Mouse (Mus musculus) lung, postnatal 14 days (tissue): Measurements from ENCODE around the gene Dus2.
A peak's percentile ranks its signal among the peaks of the same experiment; 100 is the strongest.
"Not testable (repeated sequence)": the region's sequence is repeated elsewhere in the genome, so short reads cannot be mapped to it uniquely, and the experiment has no call there.

ENCODE experiments used
- DNase-seq: peaks from one replicate; pipeline ENCODE4 v3.0.0; 2021

Gene Dus2

DNA sequence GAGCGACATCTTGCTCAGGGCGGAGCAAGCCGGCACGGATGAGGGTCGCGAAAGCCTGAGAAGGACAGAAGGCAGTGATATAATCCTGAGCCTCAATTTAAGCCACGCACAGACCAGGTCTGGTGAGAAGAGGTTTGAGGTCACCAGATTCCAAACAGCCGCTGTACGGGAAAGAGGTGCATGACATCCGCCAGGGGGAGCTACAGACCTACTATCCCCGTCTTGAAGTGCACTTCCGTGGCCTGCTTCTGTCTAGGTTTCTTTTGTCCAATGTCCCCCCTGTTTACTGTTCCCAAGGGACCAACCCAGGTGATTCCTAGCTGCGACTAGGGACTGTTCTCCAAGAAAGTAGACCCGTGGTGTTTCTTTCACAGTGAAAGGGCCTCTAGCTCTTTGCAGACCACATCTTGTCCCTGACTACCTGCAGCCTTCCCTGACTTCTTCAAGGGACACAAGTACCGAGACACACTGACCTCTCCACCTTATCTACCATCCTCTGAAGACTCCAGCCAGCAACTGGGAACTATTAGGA is at the start of gene Dus2:
Gene Dus2, plus strand, starts transcription at position 482 of the 532 bp plus-strand sequence.
- peak; percentile 93 for DNase-seq

DNA sequence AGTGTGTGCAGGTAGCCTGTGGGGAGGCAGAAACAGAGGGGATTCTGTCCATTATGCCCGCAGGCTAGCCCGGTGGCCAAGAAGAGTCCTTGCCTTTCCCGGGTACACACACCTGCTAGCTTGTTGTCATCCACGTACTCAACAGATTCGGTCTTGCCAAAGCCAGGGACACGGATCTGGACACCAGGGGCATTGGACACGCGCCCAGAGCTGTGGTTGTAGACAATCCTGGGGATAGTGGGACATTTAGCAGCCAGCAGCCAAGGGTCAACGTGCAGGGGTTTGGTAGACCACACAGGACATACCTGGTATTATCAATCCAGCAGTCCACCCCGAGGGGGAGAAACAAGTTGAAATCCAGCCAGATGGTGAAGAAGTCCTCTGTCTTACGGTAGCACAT is 49.1 kb upstream of the Dus2 start:
- DNase-seq: no peak

DNA sequence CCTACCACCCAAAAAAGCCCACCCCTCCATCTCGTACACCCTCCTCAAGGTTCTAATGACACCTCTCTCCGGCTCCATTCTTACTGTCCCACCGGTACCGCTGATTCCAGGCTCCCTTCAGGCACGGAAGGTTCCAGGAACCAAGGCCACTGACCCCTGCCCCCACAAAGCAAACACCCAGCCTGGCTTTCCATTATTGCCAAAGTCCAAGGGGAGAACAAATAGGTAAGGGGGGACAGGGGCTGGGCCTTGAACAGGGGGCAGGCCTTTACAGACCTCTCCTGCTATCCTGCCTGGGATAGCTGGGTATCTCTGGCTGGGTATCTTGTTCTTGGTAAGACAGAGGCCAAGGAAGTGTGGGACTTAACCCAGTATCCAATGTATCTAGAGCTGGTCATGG is 48.6 kb upstream of the Dus2 start:
- no peak for DNase-seq

DNA sequence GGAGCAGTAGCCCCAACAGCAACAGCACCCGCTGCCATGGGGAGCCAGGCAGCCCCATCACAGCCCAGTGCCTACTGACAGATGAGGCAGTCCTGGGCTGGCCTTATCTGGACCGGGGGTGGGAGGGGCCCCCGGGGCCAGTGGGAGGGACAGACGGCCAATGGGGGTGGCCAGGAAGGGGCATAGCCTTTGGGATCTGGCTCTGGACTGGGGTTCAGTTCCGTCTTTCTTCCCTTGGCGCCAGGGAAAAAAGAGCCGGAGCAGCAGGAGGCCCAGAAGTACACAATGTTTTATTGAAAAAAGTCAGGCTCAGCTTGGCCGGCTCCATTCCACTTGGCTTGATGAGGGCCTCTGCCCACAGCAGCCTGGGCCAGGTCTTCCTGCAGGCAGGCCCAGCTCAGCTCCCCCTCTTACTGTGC is 47.8 kb upstream of the Dus2 start, which contains the start of gene Lcat:
Gene Lcat, minus strand, starts transcription at position 62 of the 419 bp plus-strand sequence.
- no peak for DNase-seq

DNA sequence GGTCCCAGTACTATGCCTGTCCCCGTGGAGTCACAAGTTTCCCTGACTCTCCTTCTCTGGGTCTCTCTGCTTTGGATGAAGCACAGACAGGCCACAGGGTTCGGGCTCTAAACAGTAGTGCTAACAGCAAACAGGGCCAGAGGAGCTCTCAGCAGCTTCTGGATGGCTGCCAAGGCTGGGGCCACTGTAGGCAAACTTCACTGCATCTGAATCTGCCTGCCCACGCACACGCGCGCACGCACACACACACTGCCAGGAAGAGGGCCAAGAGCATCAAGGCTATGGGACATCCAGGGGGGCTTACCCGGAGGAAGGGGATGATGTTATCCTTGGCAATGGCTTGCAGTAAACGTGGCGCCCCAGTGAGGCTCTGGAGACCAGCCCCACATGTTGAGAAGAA is 41.8 kb upstream of the Dus2 start:
- DNase-seq: peak; percentile 50

DNA sequence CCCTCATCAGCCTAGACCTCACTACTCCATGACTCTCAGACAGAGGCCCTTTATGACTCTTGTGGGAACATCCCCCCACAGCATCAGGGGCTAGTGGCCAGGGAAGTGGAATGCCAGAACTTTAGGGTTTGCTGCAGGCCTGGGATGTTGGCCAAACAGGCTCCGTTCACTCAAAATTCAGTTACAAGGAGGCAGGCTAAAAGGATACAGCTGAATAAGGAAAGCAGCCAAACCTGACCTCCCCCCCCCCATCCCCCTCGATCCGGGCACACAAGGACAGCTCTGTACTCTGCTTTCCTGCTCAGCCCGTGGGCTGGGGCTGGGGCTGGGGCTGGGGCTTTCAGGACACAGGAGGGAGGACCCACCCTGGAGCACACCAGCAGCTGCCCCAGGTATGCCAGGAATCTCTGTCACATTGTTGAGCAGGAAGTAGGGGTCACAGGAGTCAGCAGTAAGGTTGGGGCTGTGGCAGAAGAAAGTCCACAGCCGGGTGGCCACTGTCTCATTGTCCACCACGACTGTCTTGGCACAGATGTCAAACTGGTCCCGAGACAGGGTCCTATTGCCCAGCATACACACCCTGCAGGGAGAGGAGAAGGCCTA is 40.0 kb upstream of the Dus2 start:
- DNase-seq: peak; percentile 52

DNA sequence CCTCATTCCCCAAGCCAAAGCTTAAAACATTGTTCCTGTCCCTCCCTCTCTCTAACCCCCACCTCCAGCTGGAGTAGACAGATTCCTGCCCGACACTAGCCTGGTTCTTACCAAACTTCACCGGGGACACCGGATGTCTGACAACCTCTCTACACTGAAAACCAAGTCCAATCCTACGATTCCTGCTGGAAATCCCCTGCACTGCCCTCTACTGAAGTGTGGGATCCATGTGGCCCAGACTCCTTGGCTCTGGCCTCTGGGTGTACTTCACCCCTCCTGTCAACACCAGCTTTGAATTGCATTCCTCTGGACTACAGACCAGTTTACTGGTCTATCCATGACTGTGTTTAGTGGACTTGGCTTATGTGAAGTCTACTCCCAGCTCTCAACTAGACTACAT is 34.6 kb upstream of the Dus2 start:
- DNase-seq: no peak

DNA sequence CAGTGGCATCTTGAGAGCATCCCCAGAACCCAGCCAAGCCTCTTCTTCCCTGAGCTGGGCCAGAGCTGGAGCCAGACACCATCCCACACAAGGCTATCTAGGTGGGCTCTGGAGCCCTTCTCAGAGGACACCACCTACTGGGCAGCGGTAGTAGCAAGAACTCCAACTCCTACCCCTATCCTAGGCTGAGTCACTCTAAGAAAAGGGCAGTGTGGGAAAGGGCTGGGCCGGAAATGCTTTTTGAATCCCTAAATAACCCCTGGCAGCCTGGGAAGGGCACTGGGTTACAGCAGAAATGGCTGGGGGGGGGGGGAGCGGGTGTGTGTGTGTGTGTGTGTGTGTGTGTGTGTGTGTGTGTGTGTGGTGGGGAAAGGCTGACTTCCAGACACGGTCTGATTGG is 33.3 kb upstream of the Dus2 start:
- DNase-seq: peak; percentile 40

DNA sequence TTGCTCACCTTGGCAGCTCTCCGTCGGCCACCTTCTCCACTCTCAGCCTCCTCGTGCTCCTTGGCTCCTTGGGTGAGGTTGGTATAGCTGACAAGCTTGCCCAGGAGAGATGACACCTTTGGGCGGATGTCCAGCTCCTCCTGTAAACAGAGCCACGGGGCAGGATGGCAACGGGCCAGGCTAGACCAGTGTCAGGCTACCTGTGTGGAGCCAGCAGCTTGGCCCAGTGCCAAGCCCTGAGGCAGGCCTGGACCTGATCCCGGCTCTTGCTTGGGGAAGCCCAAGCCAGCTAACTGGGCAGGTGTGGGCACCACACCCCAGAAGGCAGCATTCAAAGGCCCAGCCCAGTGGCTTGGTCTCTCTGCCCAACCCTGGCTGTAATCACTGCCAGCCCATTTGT is 31.8 kb upstream of the Dus2 start:
- peak; percentile 40 for DNase-seq

DNA sequence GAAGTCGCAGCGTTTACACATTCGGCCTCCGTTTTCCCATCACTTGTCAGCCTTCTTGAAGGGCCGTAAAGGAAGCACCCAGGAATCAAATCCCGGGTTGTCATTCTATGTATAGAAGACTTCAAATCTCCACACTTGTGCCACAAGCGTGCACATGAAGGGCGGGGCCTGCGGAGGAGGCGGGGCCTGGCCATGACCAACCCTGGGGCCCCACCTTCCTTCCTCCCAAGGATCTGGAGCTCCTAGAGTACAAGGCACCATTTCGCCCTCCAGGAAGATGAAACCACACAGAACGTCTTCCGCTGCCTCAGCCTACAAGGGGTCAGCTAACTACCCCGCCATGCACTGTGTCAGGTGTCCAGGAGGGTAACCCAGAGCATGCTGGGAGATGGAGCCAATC is 30.0 kb upstream of the Dus2 start:
- no peak for DNase-seq

DNA sequence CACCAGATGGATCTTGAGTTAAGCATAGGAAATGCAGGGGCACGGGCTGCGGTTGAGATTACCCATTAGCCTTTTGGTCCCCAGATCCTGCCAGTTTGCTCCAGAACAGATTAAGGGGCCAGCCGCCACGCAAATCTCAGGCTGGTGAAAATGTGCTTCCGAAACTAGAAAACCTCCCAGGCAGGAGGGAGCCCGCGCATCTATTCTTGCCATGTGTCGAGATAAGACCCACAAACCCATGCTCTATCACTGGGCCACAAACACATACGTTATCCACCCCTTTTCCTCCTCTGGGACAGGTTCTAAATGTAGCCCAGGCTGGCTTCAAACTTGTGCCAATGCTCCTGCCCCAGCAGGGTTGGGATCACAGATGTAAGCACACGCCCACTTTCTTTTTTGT is 29.6 kb upstream of the Dus2 start:
- no peak for DNase-seq

DNA sequence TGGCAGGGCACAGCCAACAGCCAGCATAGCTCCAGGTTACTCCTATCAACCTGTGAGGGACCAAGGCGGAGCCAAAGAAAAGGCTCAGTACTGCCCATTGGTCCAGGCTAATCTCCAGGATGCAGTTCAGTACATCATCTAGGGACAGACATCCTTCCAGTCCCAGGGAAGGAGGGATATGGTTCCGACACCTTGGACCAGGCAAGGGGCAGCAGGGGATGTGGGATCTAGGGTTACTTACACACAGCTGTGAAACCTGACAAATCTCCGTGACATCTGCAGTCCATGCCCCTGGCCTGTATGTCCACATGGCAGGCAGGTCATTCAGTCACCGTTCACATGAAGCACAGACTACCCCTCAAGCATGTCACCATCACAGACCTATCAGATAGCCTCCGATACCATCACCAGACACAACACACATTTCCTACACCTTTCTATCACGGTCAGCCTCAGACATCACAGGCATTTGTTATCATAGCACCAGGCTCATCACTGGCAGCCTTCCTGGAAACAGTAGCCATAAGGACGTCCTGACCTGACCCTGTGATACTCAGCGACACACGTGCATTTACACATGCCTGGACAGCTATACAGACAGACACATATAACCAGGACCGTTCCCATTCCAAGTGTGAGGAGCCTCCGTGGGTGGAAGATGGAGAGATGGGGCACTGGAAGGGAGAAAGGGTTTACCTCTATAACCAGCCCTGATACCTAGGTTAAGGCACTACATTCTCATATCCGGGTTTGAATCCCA is 26.5 kb upstream of the Dus2 start:
- DNase-seq: no peak

DNA sequence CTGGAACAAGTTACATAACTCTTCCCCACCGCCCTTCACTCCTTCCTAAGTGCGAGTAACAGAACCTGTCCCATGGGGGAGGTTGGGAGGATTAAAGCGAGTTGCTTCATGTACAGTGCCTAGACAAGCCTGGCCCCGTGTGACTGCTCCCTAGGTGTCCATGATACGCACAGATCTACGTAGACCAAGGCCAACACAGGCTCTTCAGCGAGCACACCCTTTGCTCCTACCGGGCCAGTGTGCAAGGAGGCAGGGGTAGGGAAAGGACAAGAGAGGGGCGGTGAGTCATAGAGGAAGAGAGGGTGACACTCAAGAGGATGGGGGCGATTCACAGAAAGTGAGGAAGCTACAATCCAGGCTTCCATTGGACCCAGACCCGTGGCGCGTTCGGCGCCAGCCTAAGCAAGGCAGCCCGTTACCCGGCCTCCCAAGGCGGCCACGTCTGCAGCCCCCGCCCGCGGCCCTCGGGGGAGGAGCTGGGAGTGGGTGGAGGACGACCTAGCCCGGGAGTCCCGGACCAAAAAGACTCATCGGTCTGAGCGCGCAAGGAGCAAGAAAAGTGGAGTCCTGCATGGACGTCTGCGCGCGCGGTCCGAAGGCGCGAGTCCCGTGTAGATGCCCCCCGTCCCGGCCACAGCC is 25.8 kb upstream of the Dus2 start:
- peak; percentile 65 for DNase-seq

DNA sequence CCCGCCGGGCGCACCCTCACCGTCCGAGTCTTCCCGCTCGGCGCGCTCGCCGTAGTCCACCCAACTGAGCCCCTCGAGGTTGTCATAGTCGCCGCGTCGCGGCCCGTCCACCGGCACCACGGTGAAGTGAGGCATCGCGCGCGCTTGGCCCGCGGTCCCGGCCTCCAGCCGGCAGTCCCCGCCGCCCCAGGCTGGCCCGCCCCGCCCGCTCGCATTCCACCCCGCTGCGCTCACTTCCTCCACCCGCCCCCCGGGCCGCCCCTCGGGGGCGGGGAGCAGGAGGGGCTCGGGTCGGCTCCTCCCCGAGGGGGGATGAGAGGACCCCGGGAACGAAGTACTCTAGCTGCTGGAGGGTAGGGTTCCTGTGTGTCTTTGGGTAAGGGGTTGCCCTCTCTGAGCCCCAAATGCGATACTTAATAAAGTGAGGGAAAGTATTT is 25.2 kb upstream of the Dus2 start, which contains the start of gene Slc12a4:
Gene Slc12a4, minus strand, starts transcription at position 193 of the 437 bp plus-strand sequence.
- peak; percentile 85 for DNase-seq

DNA sequence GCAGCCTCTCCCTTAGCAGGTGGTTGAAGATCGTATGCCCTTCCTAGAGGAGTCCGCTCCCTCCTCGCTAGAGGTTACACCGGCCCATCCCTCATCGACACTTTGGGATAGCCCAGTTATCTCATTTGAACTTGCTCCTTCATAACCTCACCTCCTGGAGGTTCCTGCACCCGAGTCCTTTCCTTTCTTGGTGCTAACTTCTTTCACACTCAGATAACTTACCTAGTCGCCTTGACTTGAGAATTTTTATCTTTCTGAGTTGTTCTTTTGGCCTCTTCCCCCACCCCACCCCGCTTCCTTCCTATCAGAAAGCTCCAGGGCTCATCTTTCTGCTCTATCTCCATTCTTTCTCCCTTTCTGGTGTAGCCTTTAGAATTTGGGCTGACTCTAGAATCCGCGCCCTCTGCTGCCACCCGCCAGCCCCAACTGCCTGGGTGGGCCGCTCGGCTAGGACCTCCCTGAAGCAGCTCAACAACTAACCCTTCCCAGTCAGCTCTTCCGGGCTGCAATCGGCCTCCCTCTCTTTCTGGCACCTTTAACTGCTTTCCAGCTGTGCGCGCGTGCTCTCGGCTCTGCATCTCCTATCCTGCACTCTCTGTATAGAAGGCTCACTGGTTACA is 24.3 kb upstream of the Dus2 start:
- peak; percentile 41 for DNase-seq

DNA sequence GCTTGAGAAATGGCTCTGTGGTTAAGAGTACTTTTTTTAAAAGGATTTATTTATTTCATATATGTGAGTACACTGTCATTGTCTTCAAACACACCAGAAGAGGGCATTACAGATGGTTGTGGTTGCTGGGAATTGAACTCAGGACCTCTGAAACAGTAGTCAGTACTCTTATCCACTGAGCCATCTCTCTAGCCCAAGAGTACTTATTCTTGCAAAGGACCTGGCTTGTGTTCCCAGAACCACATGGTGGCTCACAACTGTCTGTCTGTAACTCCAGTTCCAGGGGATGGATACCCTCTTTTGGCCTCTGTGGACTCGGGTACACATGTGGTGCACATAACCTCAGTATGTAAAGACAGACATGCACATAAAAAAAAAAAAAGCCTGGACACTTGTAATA is 21.8 kb upstream of the Dus2 start:
- no peak for DNase-seq

DNA sequence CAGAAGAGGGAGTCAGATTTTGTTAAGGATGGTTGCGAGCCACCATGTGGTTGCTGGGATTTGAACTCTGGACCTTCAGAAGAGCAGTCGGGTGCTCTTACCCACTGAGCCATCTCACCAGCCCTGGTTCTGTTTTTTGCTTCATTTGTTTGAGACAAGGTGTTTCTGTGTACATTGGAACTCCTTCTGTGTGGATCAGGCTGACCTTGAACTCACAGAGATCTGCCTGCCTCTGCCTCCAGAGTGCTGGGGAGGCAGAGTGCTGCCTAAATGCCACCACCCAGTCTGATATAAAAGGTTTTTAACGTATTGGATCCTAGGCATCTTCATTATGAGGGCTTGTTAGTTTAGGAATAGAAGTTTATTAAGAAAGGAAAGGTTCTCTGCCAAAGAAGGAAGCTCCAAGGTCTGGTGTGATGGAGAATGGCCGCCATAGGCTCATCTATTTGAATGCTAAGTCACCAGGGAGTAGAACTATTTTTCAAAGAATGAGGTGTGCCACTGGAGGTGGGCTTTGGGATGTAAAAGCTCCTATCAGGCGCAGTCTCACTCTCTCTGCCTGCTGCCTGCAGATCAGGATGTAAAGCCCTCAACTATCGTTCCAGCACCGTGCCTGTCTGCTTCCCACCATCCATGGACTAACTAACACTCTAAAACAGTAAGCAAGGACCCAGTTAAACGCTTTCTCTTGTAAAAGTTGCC is 20.0 kb upstream of the Dus2 start:
- no peak for DNase-seq

DNA sequence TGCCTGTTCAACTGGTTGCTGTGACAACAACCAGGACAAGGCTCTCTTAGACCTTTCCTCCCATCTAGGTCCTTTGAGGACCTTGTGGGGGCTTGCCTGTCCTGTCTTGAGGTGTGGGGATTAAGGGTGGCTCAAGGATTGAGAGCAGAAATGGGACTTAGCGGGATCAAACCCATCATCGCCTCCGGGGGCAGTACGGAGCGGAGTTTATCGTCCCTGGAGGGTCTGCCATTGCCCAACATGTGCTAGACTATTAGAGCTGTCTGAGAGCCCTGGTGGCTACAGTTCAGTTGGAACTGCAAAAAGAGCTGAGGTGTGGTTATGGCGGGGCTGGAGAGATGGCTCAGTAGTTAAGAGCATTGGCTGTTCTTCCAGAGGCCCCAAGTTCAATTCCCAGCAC is 15.8 kb upstream of the Dus2 start:
- no peak for DNase-seq

DNA sequence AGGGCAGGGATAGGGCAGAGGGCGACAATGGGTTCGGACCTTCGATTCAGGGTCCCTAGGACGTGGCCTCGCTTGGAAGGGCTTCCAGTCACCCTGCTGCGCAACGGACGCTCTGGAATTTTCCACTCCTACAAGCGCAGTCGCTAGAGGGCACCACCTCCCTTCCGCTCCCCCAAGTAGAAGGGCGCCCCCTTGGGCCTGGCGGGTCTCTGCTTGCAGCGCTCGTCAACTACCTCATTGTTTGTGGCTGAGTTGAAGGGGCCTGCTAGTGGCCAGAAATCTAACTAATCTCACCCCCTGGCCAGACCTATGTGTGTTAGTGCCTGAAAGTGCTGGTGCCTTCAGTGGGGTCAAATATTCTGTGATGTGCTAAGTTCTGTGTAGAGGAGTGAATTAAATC is 11.8 kb upstream of the Dus2 start, which contains the start of gene Dpep3:
Gene Dpep3, minus strand, starts transcription at position 105 of the 400 bp plus-strand sequence.
- no peak for DNase-seq

DNA sequence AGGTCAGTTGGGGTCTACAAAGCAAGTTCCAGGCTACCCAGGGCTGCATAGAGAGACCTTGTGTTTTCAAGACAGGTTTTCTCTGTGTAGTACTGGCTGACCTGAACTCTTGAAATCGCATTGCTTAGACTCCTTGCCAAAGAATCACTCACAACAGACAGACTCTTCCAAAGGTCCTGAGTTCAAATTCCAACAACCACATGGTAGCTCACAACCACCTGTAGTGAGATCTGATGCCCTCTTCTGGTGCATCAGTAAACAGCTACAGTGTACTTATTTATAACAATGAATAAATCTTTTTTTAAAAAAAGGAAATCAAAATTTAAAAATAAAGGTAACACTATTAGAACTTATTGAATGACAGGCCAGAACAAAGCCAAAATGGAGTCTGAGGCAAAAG is 10.0 kb upstream of the Dus2 start:
- no peak for DNase-seq

DNA sequence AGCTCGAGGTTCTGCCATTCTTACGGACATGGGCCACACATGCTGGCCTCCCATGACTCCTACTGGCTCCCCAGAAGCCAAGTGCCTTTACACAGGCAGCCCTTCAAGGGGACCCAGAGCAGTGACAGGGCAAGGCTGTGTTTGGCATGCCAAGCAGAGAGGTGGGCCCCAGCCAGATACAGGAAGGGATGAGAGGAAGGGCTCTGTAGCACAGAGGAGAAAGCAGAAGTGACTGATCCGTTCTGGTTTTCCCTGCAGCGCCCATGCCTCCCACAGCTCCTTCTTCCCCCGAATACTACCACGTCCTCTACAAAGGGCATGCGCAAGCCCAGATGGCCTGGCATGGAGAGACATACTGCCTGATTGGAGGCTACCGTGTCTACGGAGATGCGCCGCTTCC is 7.7 kb upstream of the Dus2 start:
- DNase-seq: not testable (repeated sequence)

DNA sequence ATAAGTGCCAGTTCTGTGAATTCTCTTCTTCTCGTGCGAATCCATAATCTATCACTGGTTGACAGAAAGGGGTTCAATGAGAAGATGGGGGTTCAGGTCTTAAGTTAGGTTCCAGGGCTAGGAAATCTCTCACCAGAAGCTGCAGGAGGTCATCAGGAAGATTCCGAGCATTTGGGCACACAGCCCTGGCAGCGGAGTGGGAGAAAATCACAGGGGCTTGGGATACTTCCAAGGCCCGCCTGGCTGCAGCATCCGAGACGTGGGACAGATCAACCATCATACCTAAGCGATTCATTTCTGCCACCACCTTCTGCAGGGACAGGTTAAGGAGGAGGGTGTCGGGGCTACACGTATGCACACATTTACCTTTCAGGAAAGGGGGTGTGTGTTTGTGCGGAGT is 2.6 kb upstream of the Dus2 start:
- no peak for DNase-seq

DNA sequence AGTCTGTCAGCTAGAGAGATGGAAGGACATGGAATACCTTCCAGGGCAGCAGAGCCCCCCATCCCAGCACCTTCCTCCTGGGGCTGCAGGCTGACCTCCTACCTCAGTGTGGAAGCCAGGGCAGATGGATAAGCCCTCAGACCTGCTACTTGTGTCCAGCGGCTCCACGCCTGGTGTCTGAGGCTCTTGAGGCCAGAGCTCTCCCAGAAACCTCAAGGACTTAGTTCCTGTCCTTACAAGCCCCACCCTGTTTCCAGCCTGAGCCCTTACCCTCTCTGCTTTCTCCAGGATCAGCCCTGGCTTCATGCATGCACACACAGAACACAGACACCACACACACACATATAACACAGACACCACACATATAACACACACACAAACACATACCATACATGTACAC is 409 bp downstream of the Dus2 start:
- peak; percentile 26 for DNase-seq
